Mouse (Mus musculus) E14TG2a.4 (cell line): Measurements from ENCODE around the gene Ppp1r15a.

Experiments used
- CTCF ChIP-seq: conservative IDR thresholded peaks from 2 replicates; pipeline ENCODE4 v1.5.1; 2014; ENCODE audit warnings: low read length
- NANOG ChIP-seq: IDR thresholded peaks from 2 replicates; pipeline ENCODE4 v1.6.1; 2014; ENCODE audit warnings: borderline replicate concordance, low read length, mixed read lengths
- POU5F1 ChIP-seq: IDR thresholded peaks from 2 replicates; pipeline ENCODE4 v1.6.1; 2014; ENCODE audit warnings: low read length, borderline replicate concordance

GRCm38 (mm10) chr7:45560241-45560640 is 34.2 kb upstream of the Ppp1r15a start:
- TF ChIP-seq CTCF (no peak), POU5F1 (no peak), NANOG (no peak)
